Mouse (Mus musculus) limb, embryonic 13.5 days (tissue): Measurements from ENCODE around the gene Rnf187. TPM values are rescaled to one million over a fixed set of nuclear protein-coding genes. Genes with fewer than 3 reads are reported as not detected.
A peak's percentile ranks its signal among the peaks of the same experiment; 100 is the strongest.

ENCODE experiments used
- ATAC-seq: fragments of 200-750 bp; cut with Nextera tagmentation; 2 replicates; pipeline ENCODE4 v1.8.0; 2017; ENCODE audit warnings: low read depth, moderate number of reproducible peaks, moderate TSS enrichment; ENCODE audit not compliant: low FRiP score
- H3K27ac ChIP-seq: fragments of 300-500 bp; sonication (generic); 2 replicates; pipeline ENCODE4 v1.5.1; 2015; ENCODE audit warnings: inconsistent platforms, mild to moderate bottlenecking, moderate library complexity
- H3K27me3 ChIP-seq: fragments of 300-500 bp; sonication (generic); 2 replicates; pipeline ENCODE4 v1.6.1; 2015; ENCODE audit warnings: mild to moderate bottlenecking, inconsistent platforms
- H3K36me3 ChIP-seq: fragments of 300-500 bp; sonication (generic); 2 replicates; pipeline ENCODE4 v1.6.1; 2015; ENCODE audit warnings: inconsistent platforms, mild to moderate bottlenecking, moderate library complexity
- H3K4me1 ChIP-seq: fragments of 300-500 bp; sonication (generic); 2 replicates; pipeline ENCODE4 v1.6.1; 2015; ENCODE audit warnings: inconsistent platforms
- H3K4me2 ChIP-seq: fragments of 300-500 bp; sonication (generic); replicated peaks from 2 replicates; pipeline ENCODE4 v1.6.1; 2015; ENCODE audit warnings: inconsistent platforms, mild to moderate bottlenecking, moderate library complexity
- H3K4me3 ChIP-seq: fragments of 300-500 bp; sonication (generic); 2 replicates; pipeline ENCODE4 v1.5.1; 2015; ENCODE audit warnings: moderate library complexity, mild to moderate bottlenecking, inconsistent platforms
- H3K9ac ChIP-seq: fragments of 300-500 bp; sonication (generic); 2 replicates; pipeline ENCODE4 v1.6.1; 2015; ENCODE audit warnings: mild to moderate bottlenecking, inconsistent platforms
- H3K9me3 ChIP-seq: fragments of 300-500 bp; sonication (generic); 2 replicates; pipeline ENCODE4 v1.6.1; 2016; ENCODE audit warnings: inconsistent platforms
- WGBS: fragments of 180-500 bp; shearing (Covaris S2); methylation state at CpG from one replicate; pipeline ENCODE4 v1.1.7; 2015; 5-methylcytosine and 5-hydroxymethylcytosine counted together
- polyA plus RNA-seq: library from polyadenylated mRNA; unstranded; fragments of >200 nt; fragmentation: Nextera tagmentation; extraction: Ambion mirVana; gene quantifications from 2 replicates; pipeline ENCODE4 v1.2.1, GENCODE M21; 2015

Gene Rnf187
- 245 and 261 TPM in 2 replicates for polyA plus RNA-seq

GRCm38 (mm10) chr11:58938322-58939087 is at the start of gene Rnf187:
TSS of gene Rnf187 (minus strand) at chr11:58938916.
- Histone ChIP-seq H3K4me1 (peaks cover 20% of the 10 kb centered on the region), H3K27me3 (peaks cover 3% of the 10 kb centered on the region), H3K9ac (peak within 1 kb of the TSS; percentile 97), H3K36me3 (peaks cover 33% of the 10 kb centered on the region), H3K4me2 (peak within 1 kb of the TSS; percentile 95), H3K4me3 (peak within 1 kb of the TSS; percentile 92), H3K27ac (peak within 1 kb of the TSS; percentile 90), H3K9me3 (no peaks in the 10 kb centered on the region)
- peak; percentile 98 for ATAC-seq
- WGBS: under 1% methylated on average over 95 of the region's 95 CpGs

GRCm38 (mm10) chr11:58985299-58985917 is 46.7 kb upstream of the Rnf187 start:
- Histone ChIP-seq H3K4me1 (peaks cover 14% of the 10 kb centered on the region), H3K27me3 (no peaks in the 10 kb centered on the region), H3K36me3 (peaks cover 85% of the 10 kb centered on the region)

DNA sequence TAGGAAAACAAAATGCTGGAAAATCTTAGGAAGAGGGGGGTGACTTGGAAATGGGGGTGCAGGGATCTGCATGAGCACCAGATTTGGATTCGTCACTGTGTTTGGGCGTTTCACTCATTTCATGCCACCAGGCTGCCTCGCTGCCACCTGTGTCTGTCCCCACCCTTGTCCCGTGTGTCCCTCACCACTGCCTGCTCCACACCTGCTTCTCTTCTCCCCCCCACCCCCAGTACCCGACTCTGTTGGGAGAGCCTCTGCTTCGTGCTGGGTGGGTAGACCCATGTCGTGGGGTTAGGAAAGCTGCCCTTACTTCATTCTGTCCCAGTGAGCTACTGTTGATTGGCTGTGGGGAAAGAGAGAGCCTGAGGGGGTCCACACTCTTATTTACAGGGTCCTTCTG is 45.9 kb upstream of the Rnf187 start:
- H3K36me3 ChIP-seq: peaks cover 77% of the 10 kb centered on the region
- WGBS: 95% methylated on average over 7 of the region's 7 CpGs

More at GRCm38 (mm10) chr11:58985299-58985917, 46.7 kb upstream of the Rnf187 start:
- no peak overlapping the region for H3K4me2 ChIP-seq
- no peak overlapping the region for H3K27ac ChIP-seq
- ATAC-seq: no peak
- no peak overlapping the region for H3K4me3 ChIP-seq
- WGBS: 92% methylated on average over 3 of the region's 3 CpGs
- H3K9ac ChIP-seq: no peak overlapping the region
- H3K9me3 ChIP-seq: no peaks in the 10 kb centered on the region

GRCm38 (mm10) chr11:58983691-58984341 is 45.1 kb upstream of the Rnf187 start:
- Histone ChIP-seq H3K27me3 (no peaks in the 10 kb centered on the region), H3K4me2 (no peak overlapping the region), H3K9ac (no peak overlapping the region), H3K36me3 (peaks cover 69% of the 10 kb centered on the region), H3K4me1 (peaks cover 29% of the 10 kb centered on the region), H3K9me3 (no peaks in the 10 kb centered on the region), H3K4me3 (no peak overlapping the region), H3K27ac (no peak overlapping the region)
- ATAC-seq: no peak
- 94% methylated on average over 6 of the region's 6 CpGs for WGBS

More for the DNA sequence above, 45.9 kb upstream of the Rnf187 start:
- H3K9ac ChIP-seq: no peak overlapping the region
- no peaks in the 10 kb centered on the region for H3K27me3 ChIP-seq
- H3K9me3 ChIP-seq: no peaks in the 10 kb centered on the region
- H3K27ac ChIP-seq: no peak overlapping the region
- no peak for ATAC-seq
- no peak overlapping the region for H3K4me2 ChIP-seq
- H3K4me3 ChIP-seq: no peak overlapping the region
- H3K4me1 ChIP-seq: peaks cover 21% of the 10 kb centered on the region

- no peaks in the 10 kb centered on the region for H3K9me3 ChIP-seq
- no peak overlapping the region for H3K4me2 ChIP-seq
- no peaks in the 10 kb centered on the region for H3K27me3 ChIP-seq
- H3K4me3 ChIP-seq: no peak overlapping the region
- H3K4me1 ChIP-seq: peaks cover 33% of the 10 kb centered on the region
- no peak for ATAC-seq
- H3K27ac ChIP-seq: no peak overlapping the region
- H3K9ac ChIP-seq: no peak overlapping the region
- H3K36me3 ChIP-seq: peaks cover 57% of the 10 kb centered on the region
- 88% methylated on average over 18 of the region's 18 CpGs for WGBS
Measured at GRCm38 (mm10) chr11:58982471-58983097, 43.9 kb upstream of the Rnf187 start.

DNA sequence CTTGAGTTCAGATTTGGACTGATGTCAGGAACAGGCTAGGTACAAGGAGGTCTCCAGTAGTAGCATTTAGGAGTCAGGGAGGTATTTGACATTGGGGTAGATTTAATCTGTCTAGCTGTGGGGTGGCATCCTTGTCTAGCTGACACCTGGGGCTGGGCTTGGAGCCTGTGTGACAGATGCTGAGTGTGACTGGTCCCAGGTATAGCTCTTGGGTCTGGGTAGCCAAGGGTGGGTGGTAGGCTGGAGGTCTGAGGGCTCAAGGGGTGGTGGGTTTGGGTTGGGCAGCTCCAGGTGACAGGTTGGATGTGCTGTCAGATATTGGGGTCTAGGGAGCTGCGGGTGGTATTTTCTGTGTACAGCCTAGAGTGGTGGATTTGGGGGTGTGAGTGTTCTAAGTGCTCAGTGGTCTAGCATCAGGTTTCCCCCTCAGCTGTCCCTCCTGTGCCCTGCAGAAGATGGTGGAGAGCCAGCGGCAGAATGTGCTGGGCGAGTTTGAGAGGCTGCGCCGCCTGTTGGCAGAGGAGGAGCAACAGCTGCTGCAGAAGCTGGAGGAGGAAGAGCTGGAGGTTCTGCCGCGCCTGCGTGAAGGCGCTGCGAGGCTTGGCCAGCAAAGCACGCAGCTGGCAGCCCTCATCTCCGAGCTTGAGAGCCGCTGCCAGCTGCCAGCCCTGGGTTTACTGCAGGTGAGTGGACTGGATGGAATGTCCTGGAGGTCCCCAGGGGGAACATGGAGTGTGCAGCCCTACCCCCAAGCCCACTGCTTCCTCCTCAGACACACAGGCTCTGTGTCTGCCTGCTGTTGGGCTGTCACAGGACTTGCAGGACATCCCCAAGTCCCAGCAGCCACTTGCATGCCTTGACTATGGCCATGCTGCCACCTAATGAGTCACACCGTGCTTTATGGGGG is 43.1 kb upstream of the Rnf187 start:
- ATAC-seq: peak; percentile 40
- Histone ChIP-seq H3K27ac (no peak overlapping the region), H3K4me1 (peaks cover 37% of the 10 kb centered on the region), H3K27me3 (no peaks in the 10 kb centered on the region), H3K9ac (0 out of 2 replicates have a peak overlapping the region, but pooled peaks have one; percentile 19), H3K9me3 (no peaks in the 10 kb centered on the region), H3K36me3 (peaks cover 49% of the 10 kb centered on the region), H3K4me3 (no peak overlapping the region), H3K4me2 (no peak overlapping the region)
- WGBS: 55% methylated on average over 14 of the region's 14 CpGs

DNA sequence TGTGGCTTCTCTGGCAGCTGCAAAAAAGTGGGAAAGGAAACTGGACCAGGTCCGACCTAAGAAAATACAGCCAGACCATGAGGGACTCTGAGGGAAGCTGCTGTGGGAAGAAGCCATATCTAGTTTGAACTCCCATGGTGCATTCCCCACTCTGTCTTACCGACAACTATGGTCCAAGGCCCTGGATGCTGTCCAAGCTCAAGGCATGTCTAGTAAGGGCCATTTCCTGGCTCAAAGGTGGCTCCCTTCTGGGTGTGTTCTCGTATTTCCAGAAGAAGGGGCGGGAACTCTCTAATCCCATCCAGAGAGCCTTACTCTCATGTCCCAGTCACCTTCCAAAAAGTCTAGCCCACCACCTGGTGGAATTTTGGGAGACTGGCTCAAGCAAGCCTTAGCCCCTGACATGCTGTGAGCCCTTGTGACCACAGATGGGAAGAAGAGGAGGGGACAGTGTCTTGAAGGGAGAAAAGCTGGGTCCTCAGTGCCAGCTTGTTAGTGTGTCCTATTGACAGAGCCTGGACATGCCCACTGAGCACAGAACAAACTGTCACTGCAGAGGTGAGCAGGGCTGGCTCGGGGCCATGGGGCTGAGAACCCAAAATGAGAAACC is 41.8 kb upstream of the Rnf187 start:
- Histone ChIP-seq H3K9me3 (no peaks in the 10 kb centered on the region), H3K4me1 (peaks cover 42% of the 10 kb centered on the region), H3K4me3 (no peak overlapping the region), H3K4me2 (peak overlapping the region; percentile 100), H3K27ac (no peak overlapping the region), H3K36me3 (peaks cover 36% of the 10 kb centered on the region), H3K9ac (peak overlapping the region; percentile 95; the same call in 1 of the 2 replicates), H3K27me3 (no peaks in the 10 kb centered on the region)
- WGBS: 61% methylated on average over 5 of the region's 5 CpGs
- no peak for ATAC-seq

DNA sequence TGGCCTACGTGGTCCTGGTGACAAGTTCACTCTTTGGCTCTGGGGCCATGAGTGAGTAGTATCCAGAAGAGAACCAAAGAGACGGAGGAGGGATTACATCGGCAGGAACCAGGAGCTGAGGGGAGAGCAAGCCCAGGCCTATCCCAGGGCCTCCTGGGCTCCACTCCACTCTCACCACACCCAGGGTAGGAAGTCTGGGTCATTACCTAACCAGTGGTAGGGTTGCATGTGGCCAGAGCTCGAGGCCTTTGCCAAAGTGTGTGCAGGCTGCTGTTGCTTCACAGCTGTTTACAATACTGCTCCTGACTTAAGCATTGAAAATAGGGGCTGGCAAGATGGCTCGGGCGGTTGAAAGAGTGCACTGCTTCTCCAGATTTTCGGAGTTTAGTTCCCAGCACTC is 40.9 kb upstream of the Rnf187 start:
- H3K4me3 ChIP-seq: peak overlapping the region; percentile 97
- WGBS: 70% methylated on average over 7 of the region's 7 CpGs
- H3K27me3 ChIP-seq: no peaks in the 10 kb centered on the region
- peaks cover 42% of the 10 kb centered on the region for H3K4me1 ChIP-seq
- H3K9me3 ChIP-seq: no peaks in the 10 kb centered on the region
- peaks cover 29% of the 10 kb centered on the region for H3K36me3 ChIP-seq
- ATAC-seq: no peak
- H3K9ac ChIP-seq: peak overlapping the region; percentile 95
- no peak overlapping the region for H3K27ac ChIP-seq
- peak overlapping the region; percentile 100 for H3K4me2 ChIP-seq

DNA sequence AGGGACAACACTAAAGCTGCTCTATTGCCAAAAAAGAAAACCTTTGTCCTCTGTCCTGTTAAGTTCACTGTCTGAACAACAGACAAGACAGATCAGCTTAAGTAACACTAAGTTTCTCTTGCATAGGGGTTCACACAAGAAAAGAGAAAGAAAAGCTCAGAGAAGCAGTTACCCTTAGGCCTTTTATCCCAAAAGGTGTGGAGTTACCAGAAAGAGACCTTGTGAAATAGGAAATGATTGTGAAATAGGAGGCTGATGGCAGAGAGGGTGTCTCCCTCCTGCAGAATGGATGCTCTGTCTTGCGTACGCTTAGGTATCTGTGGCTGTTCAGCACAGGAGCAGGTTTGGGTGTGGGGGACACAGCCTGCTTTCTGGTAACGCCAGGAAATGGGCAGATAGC is 40.5 kb upstream of the Rnf187 start:
- peak overlapping the region; percentile 95 for H3K9ac ChIP-seq
- peak overlapping the region; percentile 97 for H3K4me3 ChIP-seq
- H3K27ac ChIP-seq: no peak overlapping the region
- H3K4me2 ChIP-seq: peak overlapping the region; percentile 100
- H3K4me1 ChIP-seq: peaks cover 42% of the 10 kb centered on the region
- H3K36me3 ChIP-seq: peaks cover 29% of the 10 kb centered on the region
- no peaks in the 10 kb centered on the region for H3K27me3 ChIP-seq
- WGBS: 82% methylated on average over 3 of the region's 3 CpGs
- H3K9me3 ChIP-seq: no peaks in the 10 kb centered on the region
- ATAC-seq: no peak

DNA sequence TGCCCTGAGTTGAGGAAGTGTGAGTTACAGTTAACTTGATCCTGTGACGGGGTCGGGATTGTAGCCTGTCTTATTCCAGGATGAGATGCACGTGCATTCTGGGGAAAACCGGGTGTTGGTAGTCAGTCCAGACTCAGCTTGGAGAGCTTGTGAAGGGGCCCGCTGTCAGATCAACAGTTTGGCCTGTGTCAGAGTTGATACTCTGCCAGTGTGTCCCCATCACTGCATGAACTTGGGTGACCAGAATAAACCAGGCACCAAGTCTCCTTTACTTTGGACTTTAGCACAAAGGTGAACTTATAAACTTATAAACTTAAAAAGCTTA is 40.0 kb upstream of the Rnf187 start:
- Histone ChIP-seq H3K9ac (peak overlapping the region; percentile 95), H3K9me3 (no peaks in the 10 kb centered on the region), H3K4me2 (peak overlapping the region; percentile 100), H3K4me3 (peak overlapping the region; percentile 97), H3K4me1 (peaks cover 42% of the 10 kb centered on the region), H3K36me3 (peaks cover 29% of the 10 kb centered on the region), H3K27ac (no peak overlapping the region), H3K27me3 (no peaks in the 10 kb centered on the region)
- 5% methylated on average over 5 of the region's 5 CpGs for WGBS
- no peak for ATAC-seq
